Mouse (Mus musculus) stomach, embryonic 14.5 days (tissue): ENCODE results near the gene Uvrag. TPM values are rescaled to one million over a fixed set of nuclear protein-coding genes. Genes with fewer than 3 reads are reported as not detected.

Experiments used
- ATAC-seq: fragments of 200-750 bp; cut with Nextera tagmentation; 2 replicates; pipeline ENCODE4 v1.8.0; 2017; ENCODE audit warnings: low read depth, moderate TSS enrichment; ENCODE audit not compliant: insufficient number of reproducible peaks, insufficient read depth, low FRiP score
- H3K27ac ChIP-seq: fragments of 300-500 bp; sonication (generic); 2 replicates; pipeline ENCODE4 v1.5.1; 2014; ENCODE audit warnings: mild to moderate bottlenecking, low read length, moderate library complexity, mixed read lengths
- H3K27me3 ChIP-seq: fragments of 300-500 bp; sonication (generic); 2 replicates; pipeline ENCODE4 v1.6.1; 2014; ENCODE audit warnings: low read length, control low read depth, mixed read lengths; ENCODE audit not compliant: control insufficient read depth, insufficient read depth
- H3K36me3 ChIP-seq: fragments of 300-500 bp; sonication (generic); 2 replicates; pipeline ENCODE4 v1.6.1; 2014; ENCODE audit warnings: mild to moderate bottlenecking, control low read depth, low read length, moderate library complexity, mixed read lengths; ENCODE audit not compliant: control insufficient read depth, insufficient read depth
- H3K4me1 ChIP-seq: fragments of 300-500 bp; sonication (generic); 2 replicates; pipeline ENCODE4 v1.6.1; 2014; ENCODE audit warnings: low read length, control low read depth, mixed read lengths; ENCODE audit not compliant: control insufficient read depth, insufficient read depth
- H3K4me2 ChIP-seq: fragments of 300-500 bp; sonication (generic); replicated peaks from 2 replicates; pipeline ENCODE4 v1.6.1; 2014; ENCODE audit warnings: low read depth, low read length, control low read depth
- H3K4me3 ChIP-seq: fragments of 300-500 bp; sonication (generic); 2 replicates; pipeline ENCODE4 v1.5.1; 2014; ENCODE audit warnings: low read depth, low read length, control low read depth
- H3K9ac ChIP-seq: fragments of 300-500 bp; sonication (generic); replicated peaks from 2 replicates; pipeline ENCODE4 v1.6.1; 2014; ENCODE audit warnings: low read depth, mild to moderate bottlenecking, control low read depth, low read length, moderate library complexity, mixed read lengths
- H3K9me3 ChIP-seq: fragments of 300-500 bp; sonication (generic); 2 replicates; pipeline ENCODE4 v1.6.1; 2016; ENCODE audit warnings: low read depth, low read length, control low read depth; ENCODE audit not compliant: control insufficient read depth
- WGBS: fragments of 180-500 bp; shearing (Covaris S2); extraction: QIAGEN DNeasy Blood & Tissue Kit; methylation state at CpG from one replicate; pipeline ENCODE4 v1.1.7; 2014; 5-methylcytosine and 5-hydroxymethylcytosine counted together
- polyA plus RNA-seq: library from polyadenylated mRNA; unstranded; fragments of >200 nt; fragmentation: Nextera tagmentation; extraction: Ambion mirVana; gene quantifications from 2 replicates; pipeline ENCODE4 v1.2.1, GENCODE M21; 2014

The Uvrag gene
- polyA plus RNA-seq, 1 experiment from 2014 or later = 23.9 TPM

- H3K4me3 ChIP-seq = no peak overlapping the region
- WGBS = 21% methylated on average over 11 of the region's 11 CpGs
- no peak overlapping the region for H3K27ac ChIP-seq
- peaks cover 16% of the 10 kb centered on the region; the same call in 1 of the 2 replicates for H3K4me1 ChIP-seq
- no peak overlapping the region for H3K4me2 ChIP-seq
- no peaks in the 10 kb centered on the region for H3K36me3 ChIP-seq
- no peak overlapping the region for H3K9ac ChIP-seq
- ATAC-seq = no peak
- no peaks in the 10 kb centered on the region for H3K9me3 ChIP-seq
- H3K27me3 ChIP-seq = no peaks in the 10 kb centered on the region
Measured at GRCm38 (mm10) chr7:98958172-98958571, 182.8 kb downstream of the Uvrag start.

DNA sequence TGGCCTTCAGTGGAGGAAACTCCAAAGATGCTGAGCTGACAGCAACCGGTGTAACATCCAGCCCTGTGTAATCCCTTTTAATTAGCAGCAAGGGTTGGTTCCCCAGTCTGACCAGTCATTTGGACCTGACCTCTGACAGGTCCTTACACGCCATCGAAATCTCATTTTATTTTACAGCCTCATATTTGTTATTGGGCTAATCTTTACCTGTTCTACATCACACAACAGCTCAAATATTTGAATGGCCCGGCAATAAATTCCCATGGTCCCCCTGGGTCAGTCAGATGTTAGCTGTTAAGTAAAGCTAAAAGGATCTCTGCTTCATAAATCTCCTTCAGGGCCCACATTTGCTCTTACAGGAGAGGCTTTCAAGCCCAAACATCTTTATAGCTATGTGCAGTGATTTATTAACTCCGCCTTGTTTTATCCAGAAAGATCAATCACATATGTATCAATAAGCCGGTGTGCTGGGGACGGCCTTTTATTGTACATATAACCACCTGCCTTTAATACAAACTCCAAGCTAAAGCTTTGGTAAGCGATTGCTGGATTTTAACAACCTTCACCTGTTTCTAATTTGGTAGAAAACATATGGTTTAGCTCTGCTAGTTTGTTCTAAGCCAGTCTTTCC lies 183.7 kb downstream of the Uvrag start:
- Histone ChIP-seq H3K9ac (no peak overlapping the region), H3K4me2 (no peak overlapping the region), H3K4me3 (no peak overlapping the region), H3K27ac (no peak overlapping the region), H3K9me3 (no peaks in the 10 kb centered on the region), H3K27me3 (no peaks in the 10 kb centered on the region), H3K36me3 (no peaks in the 10 kb centered on the region), H3K4me1 (peaks cover 12% of the 10 kb centered on the region; the same call in 1 of the 2 replicates)
- ATAC-seq = no peak
- 38% methylated on average over 8 of the region's 8 CpGs for WGBS

DNA sequence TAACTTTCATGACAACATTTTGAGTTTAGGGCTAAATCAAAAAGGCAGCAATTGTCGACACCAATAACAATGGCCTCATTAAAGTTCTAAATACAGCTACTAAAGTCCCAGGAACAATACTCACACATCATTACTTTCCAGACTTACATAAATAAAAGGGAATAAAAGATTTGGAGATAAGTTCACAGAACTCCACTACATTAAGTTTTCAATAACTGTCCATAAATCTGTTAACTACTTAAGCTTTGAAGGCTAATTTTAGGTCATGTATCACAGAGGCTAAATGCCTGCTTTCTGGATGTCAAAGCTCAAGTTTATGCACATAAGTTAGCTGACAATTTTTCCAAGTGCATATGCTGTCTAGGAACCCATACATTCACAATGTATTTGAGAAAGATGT lies 184.3 kb downstream of the Uvrag start:
- no peaks in the 10 kb centered on the region for H3K36me3 ChIP-seq
- peaks cover 12% of the 10 kb centered on the region; the same call in 1 of the 2 replicates for H3K4me1 ChIP-seq
- 66% methylated on average over 1 of the region's 1 CpGs for WGBS
- no peak overlapping the region for H3K27ac ChIP-seq
- no peak overlapping the region for H3K4me2 ChIP-seq
- no peaks in the 10 kb centered on the region for H3K27me3 ChIP-seq
- H3K9ac ChIP-seq = no peak overlapping the region
- no peaks in the 10 kb centered on the region for H3K9me3 ChIP-seq
- no peak overlapping the region for H3K4me3 ChIP-seq
- no peak for ATAC-seq

GRCm38 (mm10) chr7:98953649-98954048 lies 187.3 kb downstream of the Uvrag start:
- H3K4me1 ChIP-seq = peaks cover 12% of the 10 kb centered on the region; the same call in 1 of the 2 replicates
- ATAC-seq = no peak
- H3K9ac ChIP-seq = no peak overlapping the region
- no peaks in the 10 kb centered on the region for H3K36me3 ChIP-seq
- no peak overlapping the region for H3K4me3 ChIP-seq
- WGBS = 77% methylated on average over 3 of the region's 3 CpGs
- H3K4me2 ChIP-seq = no peak overlapping the region
- no peaks in the 10 kb centered on the region for H3K27me3 ChIP-seq
- H3K27ac ChIP-seq = no peak overlapping the region
- H3K9me3 ChIP-seq = no peaks in the 10 kb centered on the region

- no peak overlapping the region for H3K9ac ChIP-seq
- H3K27ac ChIP-seq = no peak overlapping the region
- ATAC-seq = no peak
- no peak overlapping the region for H3K4me2 ChIP-seq
- H3K27me3 ChIP-seq = no peaks in the 10 kb centered on the region
- no peaks in the 10 kb centered on the region for H3K9me3 ChIP-seq
- 56% methylated on average over 3 of the region's 3 CpGs for WGBS
- no peaks in the 10 kb centered on the region for H3K36me3 ChIP-seq
- H3K4me3 ChIP-seq = no peak overlapping the region
- H3K4me1 ChIP-seq = peaks cover 11% of the 10 kb centered on the region; the same call in 1 of the 2 replicates
Measured at GRCm38 (mm10) chr7:98944986-98945385, 196.0 kb downstream of the Uvrag start.

DNA sequence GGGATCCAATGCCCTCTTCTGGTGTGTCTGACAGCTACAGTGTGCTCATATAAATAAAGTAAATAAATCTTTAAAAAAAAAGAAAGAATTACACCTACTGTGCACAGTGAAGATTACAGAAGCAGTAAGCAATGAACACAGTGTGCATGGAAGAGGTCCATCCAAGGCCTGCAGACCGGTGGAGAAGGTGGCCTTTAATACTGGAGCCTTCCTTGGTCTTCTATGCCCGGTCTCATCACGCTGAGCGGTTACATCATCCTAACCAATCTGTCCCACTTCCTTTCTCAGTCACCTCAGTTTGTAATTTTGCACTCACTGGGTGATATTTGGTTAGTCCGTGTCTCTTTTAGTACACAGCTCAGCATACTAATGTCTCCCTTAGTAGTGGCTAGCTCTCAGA lies 197.3 kb downstream of the Uvrag start:
- Histone ChIP-seq H3K9ac (no peak overlapping the region), H3K9me3 (no peaks in the 10 kb centered on the region), H3K27me3 (no peaks in the 10 kb centered on the region), H3K27ac (no peak overlapping the region), H3K4me3 (no peak overlapping the region), H3K4me1 (peaks cover 11% of the 10 kb centered on the region; the same call in 1 of the 2 replicates), H3K36me3 (no peaks in the 10 kb centered on the region), H3K4me2 (no peak overlapping the region)
- WGBS = 91% methylated on average over 5 of the region's 5 CpGs
- ATAC-seq = no peak

DNA sequence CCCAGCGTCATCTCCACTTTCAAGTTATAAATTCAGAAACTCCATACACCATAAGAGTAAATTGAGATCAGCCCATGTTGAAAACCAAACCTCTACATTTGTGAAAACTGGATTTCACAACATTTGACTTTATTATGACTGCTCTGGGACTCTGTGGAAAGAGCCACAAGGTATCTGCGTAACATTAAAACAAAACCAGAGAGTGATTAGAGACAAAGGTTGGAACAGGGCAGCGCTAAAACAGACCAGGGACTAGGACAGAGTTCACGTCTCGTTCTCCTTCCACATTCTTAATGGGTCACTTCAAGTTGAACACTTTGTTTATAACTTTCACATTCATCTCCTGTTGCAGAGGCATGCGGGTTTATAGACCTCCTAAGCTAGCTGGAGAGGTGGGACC lies 198.2 kb downstream of the Uvrag start:
- ATAC-seq = no peak
- H3K4me1 ChIP-seq = peaks cover 16% of the 10 kb centered on the region; the same call in 1 of the 2 replicates
- H3K9me3 ChIP-seq = no peaks in the 10 kb centered on the region
- H3K27ac ChIP-seq = no peak overlapping the region
- no peaks in the 10 kb centered on the region for H3K27me3 ChIP-seq
- H3K36me3 ChIP-seq = no peaks in the 10 kb centered on the region
- no peak overlapping the region for H3K9ac ChIP-seq
- no peak overlapping the region for H3K4me3 ChIP-seq
- H3K4me2 ChIP-seq = no peak overlapping the region
- WGBS = 48% methylated on average over 6 of the region's 6 CpGs

- ATAC-seq = no peak
- Histone ChIP-seq H3K4me1 (peaks cover 24% of the 10 kb centered on the region; the same call in 1 of the 2 replicates), H3K4me3 (no peak overlapping the region), H3K9me3 (no peaks in the 10 kb centered on the region), H3K36me3 (no peaks in the 10 kb centered on the region), H3K9ac (no peak overlapping the region), H3K27me3 (no peaks in the 10 kb centered on the region), H3K27ac (no peak overlapping the region), H3K4me2 (no peak overlapping the region)
- WGBS = 72% methylated on average over 6 of the region's 6 CpGs
Measured at GRCm38 (mm10) chr7:98939194-98939593, 201.7 kb downstream of the Uvrag start.

DNA sequence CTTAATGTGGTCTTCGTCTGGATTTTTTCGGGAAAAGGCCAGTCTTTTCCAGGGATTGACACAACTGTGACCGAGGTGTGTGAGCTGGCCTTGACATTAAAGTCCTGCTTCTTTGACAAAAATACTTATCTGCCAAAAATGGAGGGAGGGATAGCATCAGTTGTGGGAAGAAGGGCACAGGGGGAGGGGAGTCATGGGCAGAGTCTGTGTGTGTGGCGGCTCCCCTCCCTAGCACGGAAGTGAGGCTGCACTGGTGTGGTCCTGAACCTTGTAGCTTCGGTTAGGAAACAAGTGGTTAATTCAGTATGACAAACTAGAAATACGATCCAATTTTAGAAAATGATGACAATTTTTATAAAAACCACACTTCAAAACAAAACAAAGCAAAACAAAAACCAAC lies 202.3 kb downstream of the Uvrag start:
- no peak for ATAC-seq
- WGBS = 87% methylated on average over 7 of the region's 7 CpGs
- peaks cover 24% of the 10 kb centered on the region; the same call in 1 of the 2 replicates for H3K4me1 ChIP-seq
- no peaks in the 10 kb centered on the region for H3K27me3 ChIP-seq
- no peaks in the 10 kb centered on the region for H3K9me3 ChIP-seq
- no peak overlapping the region for H3K9ac ChIP-seq
- no peak overlapping the region for H3K4me3 ChIP-seq
- H3K4me2 ChIP-seq = no peak overlapping the region
- H3K27ac ChIP-seq = no peak overlapping the region
- H3K36me3 ChIP-seq = no peaks in the 10 kb centered on the region
